8 mouse cellular contexts compared by ENCODE assay signal in the genomic region with DNA sequence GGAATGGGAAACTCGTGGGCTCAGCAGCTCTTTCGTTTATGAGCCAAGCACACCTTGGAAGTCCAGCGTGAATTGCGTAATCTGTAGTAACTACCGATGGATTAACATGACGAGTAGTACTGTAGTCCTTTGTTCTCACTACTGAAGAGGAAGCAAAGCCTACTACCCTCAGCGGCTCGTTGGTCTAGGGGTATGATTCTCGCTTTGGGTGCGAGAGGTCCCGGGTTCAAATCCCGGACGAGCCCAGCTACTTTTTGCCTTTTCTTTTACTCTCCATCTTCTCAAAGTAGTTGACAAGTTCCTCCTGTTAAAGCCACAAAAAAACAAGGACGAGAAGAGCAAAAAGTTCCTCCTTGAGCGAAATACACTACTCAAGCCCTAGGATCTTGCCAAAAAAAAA. TPM values are rescaled to one million over a fixed set of nuclear protein-coding genes. Genes with fewer than 3 reads are reported as not detected.
A peak's percentile ranks its signal among the peaks of the same experiment; 100 is the strongest.
DNase-seq lines count a peak whose midpoint lies in the region; ATAC-seq and TF ChIP-seq lines count a peak whose summit lies in the region.

No protein-coding gene starts in this region.

- peak overlapping the region; percentile 72 for H3K27ac ChIP-seq in MEL (ENCODE audit: control insufficient read depth, low read depth, low read length)
- H3K27ac ChIP-seq in forebrain, embryonic 16.5 days (ENCODE audit: low read length) = no peak overlapping the region
- H3K27ac ChIP-seq in hindbrain, embryonic 16.5 days (ENCODE audit: low read depth, low read length) = no peak overlapping the region
- no peak overlapping the region for H3K27ac ChIP-seq in macrophage

- peak; percentile 92 for DNase-seq in MEL (ENCODE audit: low read depth, low spot score)
- peak; percentile 60 for DNase-seq in c-Kit-negative CD71-positive TER-119-positive erythroid progenitor cells, embryonic 14.5 days (ENCODE audit: low read depth, low spot score)
- peak; percentile 23 to 77 for DNase-seq in left cerebral cortex, adult 8-10 months (ENCODE audit: low spot score in 2 of 2)
- peak; percentile 75 for DNase-seq in right cerebral cortex, postnatal 10 days (ENCODE audit: low spot score in 2 of 2)
- no peak for DNase-seq in adipocyte (ENCODE audit: low spot score)

- peak; percentile 39; the same call in 1 of the 2 replicates for ATAC-seq in forebrain, embryonic 16.5 days
- peak; percentile 59; the same call in 1 of the 2 replicates for ATAC-seq in hindbrain, embryonic 16.5 days

- TF ChIP-seq CTCF in MEL (IDR thresholded peaks at IDR 0.05 in 2 of 3, conservative IDR thresholded peaks at IDR 0.05 in 1 of 3; ENCODE audit: control insufficient read depth in 1 of 3, insufficient read depth in 1 of 3, low read depth in 2 of 3, low read length in 3 of 3, poor library complexity in 1 of 3, severe bottlenecking in 1 of 3) = no peak

- whole genome bisulfite sequencing in forebrain, embryonic 16.5 days = 2% methylated on average over 15 of the region's 15 CpGs
- 2% methylated on average over 15 of the region's 15 CpGs for WGBS in hindbrain, embryonic 16.5 days
- 3% methylated on average over 15 of the region's 15 CpGs for WGBS in macrophage (ENCODE audit: missing documents)

- no peak for TF ChIP-seq POLR2A in MEL (IDR thresholded peaks at IDR 0.05; ENCODE audit: control insufficient read depth in 1 of 2, insufficient read depth in 1 of 2, low read depth in 1 of 2, low read length in 2 of 2, poor library complexity in 1 of 2)

- no peak for TF ChIP-seq RAD21 in MEL (IDR thresholded peaks at IDR 0.05; ENCODE audit: low read depth, low read length)

- H3K27me3 ChIP-seq in MEL (ENCODE audit: control insufficient read depth in 1 of 2, insufficient read depth in 2 of 2, low read length in 2 of 2) = no peaks in the 10 kb centered on the region
- H3K27me3 ChIP-seq in forebrain, embryonic 16.5 days (replicated peaks; ENCODE audit: control insufficient read depth, insufficient read depth, low read length) = peaks cover 8% of the 10 kb centered on the region
- no peaks in the 10 kb centered on the region for H3K27me3 ChIP-seq in hindbrain, embryonic 16.5 days (replicated peaks; ENCODE audit: control insufficient read depth, insufficient read depth, low read length)

- H3K4me3 ChIP-seq in MEL (ENCODE audit: control insufficient read depth in 1 of 2, insufficient read depth in 1 of 2, low read depth in 2 of 2, low read length in 2 of 2) (peak overlapping the region; percentile 60 to 97), macrophage (ENCODE audit: inconsistent target) (peak overlapping the region; percentile 80)
- H3K4me3 ChIP-seq in forebrain, embryonic 16.5 days (replicated peaks; ENCODE audit: low read length) = peak overlapping the region; percentile 46
- peak overlapping the region; percentile 48 for H3K4me3 ChIP-seq in hindbrain, embryonic 16.5 days (ENCODE audit: low read length)

- peak overlapping the region; percentile 83 for H3K9ac ChIP-seq in MEL (ENCODE audit: control insufficient read depth, low read depth, low read length, poor library complexity, severe bottlenecking)
- no peak overlapping the region for H3K9ac ChIP-seq in forebrain, embryonic 16.5 days (replicated peaks; ENCODE audit: low read depth, low read length)
- no peak overlapping the region for H3K9ac ChIP-seq in hindbrain, embryonic 16.5 days (ENCODE audit: low read depth, low read length)

- no peaks in the 10 kb centered on the region for H3K9me3 ChIP-seq in MEL (replicated peaks; ENCODE audit: insufficient read depth, low read length)
- H3K9me3 ChIP-seq in forebrain, embryonic 16.5 days (ENCODE audit: control insufficient read depth, low read length) = no peaks in the 10 kb centered on the region
- H3K9me3 ChIP-seq in hindbrain, embryonic 16.5 days (ENCODE audit: control insufficient read depth, low read length) = no peaks in the 10 kb centered on the region

- peak overlapping the region; percentile 72 for H3K4me2 ChIP-seq in forebrain, embryonic 16.5 days (ENCODE audit: low read length)
- H3K4me2 ChIP-seq in hindbrain, embryonic 16.5 days (ENCODE audit: low read length) = peak overlapping the region; percentile 55

- H3K4me1 ChIP-seq in MEL (ENCODE audit: control insufficient read depth in 1 of 2, insufficient read depth in 2 of 2, low read length in 2 of 2) = peaks cover 0 to 3% of the 10 kb centered on the region in 2 experiments; a peak in 1 of 4 replicates
- H3K4me1 ChIP-seq in forebrain, embryonic 16.5 days (replicated peaks; ENCODE audit: control insufficient read depth, insufficient read depth, low read length) = peaks cover 5% of the 10 kb centered on the region; the same call in 1 of the 2 replicates
- peaks cover 3% of the 10 kb centered on the region; the same call in 1 of the 2 replicates for H3K4me1 ChIP-seq in hindbrain, embryonic 16.5 days (ENCODE audit: control insufficient read depth, insufficient read depth, low read depth, low read length)

- H3K36me3 ChIP-seq in MEL (ENCODE audit: control insufficient read depth in 1 of 2, insufficient read depth in 2 of 2, low read length in 2 of 2) = peaks cover 0 to 3% of the 10 kb centered on the region in 2 experiments; a peak in 1 of 4 replicates
- no peaks in the 10 kb centered on the region for H3K36me3 ChIP-seq in forebrain, embryonic 16.5 days (ENCODE audit: control insufficient read depth, insufficient read depth)
- no peaks in the 10 kb centered on the region for H3K36me3 ChIP-seq in hindbrain, embryonic 16.5 days (ENCODE audit: control insufficient read depth, insufficient read depth, low read length)
- no peaks in the 10 kb centered on the region for H3K36me3 ChIP-seq in macrophage (ENCODE audit: inconsistent target)

- no peak for TF ChIP-seq EP300 in MEL (IDR thresholded peaks at IDR 0.05; ENCODE audit: low read depth in 1 of 2, low read length in 2 of 2)

- H3K79me2 ChIP-seq in MEL (ENCODE audit: control insufficient read depth, insufficient read depth, low read length, poor library complexity) = no peaks in the 10 kb centered on the region; the same call in 1 of the 2 replicates
- H3K79me2 ChIP-seq in macrophage (ENCODE audit: inconsistent target) = no peaks in the 10 kb centered on the region

TF ChIP-seq in MEL, 35 proteins besides CTCF, POLR2A, EP300 and RAD21 (continues in another document):
- TF ChIP-seq HCFC1 (IDR thresholded peaks at IDR 0.05; ENCODE audit: low read depth, low read length) (no peak), POLR2AphosphoS2 (IDR thresholded peaks at IDR 0.05; ENCODE audit: low read length) (no peak), CHD2 (IDR thresholded peaks at IDR 0.05; ENCODE audit: low read length) (no peak)

RNA-seq across cellular contexts. Expression of a gene that starts 17.7 kb away (rescaled TPM):
- total RNA-seq in MEL (2012; rRNA removed) = 46.5 and 50.2 TPM in 2 replicates
- polyA plus RNA-seq in MEL (2012; ENCODE audit: insufficient read depth in 1 of 2, insufficient read length in 2 of 2, low read depth in 1 of 2, low replicate concordance in 2 of 2, missing spikeins in 1 of 2) = 10 to 100 TPM; 38.0 to 53.3 TPM
- polyA plus RNA-seq in forebrain, embryonic 16.5 days (2015; fragmentation: Nextera tagmentation; extraction: Ambion mirVana) = 46.2 and 54.9 TPM in 2 replicates
- 30.2 and 31.4 TPM in 2 replicates for polyA plus RNA-seq in hindbrain, embryonic 16.5 days (2015; fragmentation: Nextera tagmentation; extraction: Ambion mirVana)
- 10 to 100 TPM; 57.8 to 67.7 (median 60.8) TPM for total RNA-seq in left cerebral cortex, adult 8-10 months (2022)
- 100 to 1,000 TPM; 117 to 322 (median 208) TPM for total RNA-seq in macrophage (2018; cell fraction: chromatin; rRNA removed)
- 10 to 100 TPM; 29.4 to 66.9 (median 48.2) TPM for total RNA-seq in macrophage (2018; cell fraction: cytosol; rRNA removed)
- total RNA-seq in macrophage (2018; cell fraction: nucleus; rRNA removed) = 100 to 1,000 TPM in 19 of 26 experiments, 10 to 100 TPM in 7; 63.4 to 181 (median 112) TPM
- polyA plus RNA-seq in macrophage (2018) = 38.0 to 40.4 TPM (median 38.7 TPM) in 3 replicates

RNA-seq across cellular contexts. Expression of a gene that starts 38.4 kb away (rescaled TPM):
- 0.65 and 2.0 TPM in 2 replicates for total RNA-seq in MEL (2012; rRNA removed)
- polyA plus RNA-seq in MEL (2012; ENCODE audit: insufficient read depth in 1 of 2, insufficient read length in 2 of 2, low read depth in 1 of 2, low replicate concordance in 2 of 2, missing spikeins in 1 of 2) (1 to 10 TPM in 1 of 2 experiments, not detected in 1; 5.2 TPM), macrophage (2018) (not detected in 3 replicates)
- polyA plus RNA-seq in forebrain, embryonic 16.5 days (2015; fragmentation: Nextera tagmentation; extraction: Ambion mirVana) = 0.44 and 1.4 TPM in 2 replicates
- polyA plus RNA-seq in hindbrain, embryonic 16.5 days (2015; fragmentation: Nextera tagmentation; extraction: Ambion mirVana) = 1.8 and 2.2 TPM in 2 replicates
- total RNA-seq in left cerebral cortex, adult 8-10 months (2022) = under 1 TPM in 2 of 4 experiments, not detected in 2; 0.42 to 0.59 TPM
- 1 to 10 TPM in 1 of 26 experiments, not detected in 25; 1.1 TPM for total RNA-seq in macrophage (2018; cell fraction: chromatin; rRNA removed)
- total RNA-seq in macrophage (2018; cell fraction: cytosol; rRNA removed) = under 1 TPM in 1 of 26 experiments, not detected in 25; 0.11 TPM
- total RNA-seq in macrophage (2018; cell fraction: nucleus; rRNA removed) = not detected

RNA-seq across cellular contexts. Expression of a gene that starts 50.6 kb away (rescaled TPM):
- total RNA-seq in MEL (2012; rRNA removed) = 207 and 214 TPM in 2 replicates
- 100 to 1,000 TPM in 1 of 2 experiments, not detected in 1; 115 TPM for polyA plus RNA-seq in MEL (2012; ENCODE audit: insufficient read depth in 1 of 2, insufficient read length in 2 of 2, low read depth in 1 of 2, low replicate concordance in 2 of 2, missing spikeins in 1 of 2)
- 619 and 639 TPM in 2 replicates for polyA plus RNA-seq in forebrain, embryonic 16.5 days (2015; fragmentation: Nextera tagmentation; extraction: Ambion mirVana)
- 688 and 807 TPM in 2 replicates for polyA plus RNA-seq in hindbrain, embryonic 16.5 days (2015; fragmentation: Nextera tagmentation; extraction: Ambion mirVana)
- total RNA-seq in left cerebral cortex, adult 8-10 months (2022) = 100 to 1,000 TPM; 289 to 306 (median 295) TPM
- 10 to 100 TPM in 1 of 26 experiments, 1 to 10 TPM in 23, not detected in 2; 1.6 to 24.6 (median 4.6) TPM for total RNA-seq in macrophage (2018; cell fraction: chromatin; rRNA removed)
- 100 to 1,000 TPM; 112 to 172 (median 144) TPM for total RNA-seq in macrophage (2018; cell fraction: cytosol; rRNA removed)
- total RNA-seq in macrophage (2018; cell fraction: nucleus; rRNA removed) = 10 to 100 TPM in 20 of 26 experiments, 1 to 10 TPM in 6; 4.5 to 32.2 (median 15.8) TPM
- 52.1 to 187 TPM (median 175 TPM) in 3 replicates for polyA plus RNA-seq in macrophage (2018)

RNA-seq across cellular contexts. Expression of a gene that starts 56.8 kb away (rescaled TPM):
- total RNA-seq in MEL (2012; rRNA removed) = 36.6 and 43.4 TPM in 2 replicates
- polyA plus RNA-seq in MEL (2012; ENCODE audit: insufficient read depth in 1 of 2, insufficient read length in 2 of 2, low read depth in 1 of 2, low replicate concordance in 2 of 2, missing spikeins in 1 of 2) (100 to 1,000 TPM in 1 of 2 experiments, 10 to 100 TPM in 1; 61.6 to 558 TPM), macrophage (2018) (23.7 to 44.8 TPM (median 39.3 TPM) in 3 replicates)
- 49.9 and 56.5 TPM in 2 replicates for polyA plus RNA-seq in forebrain, embryonic 16.5 days (2015; fragmentation: Nextera tagmentation; extraction: Ambion mirVana)
- polyA plus RNA-seq in hindbrain, embryonic 16.5 days (2015; fragmentation: Nextera tagmentation; extraction: Ambion mirVana) = 32.6 and 34.5 TPM in 2 replicates
- total RNA-seq in left cerebral cortex, adult 8-10 months (2022) = 10 to 100 TPM; 40.1 to 54.8 (median 43.8) TPM
- 100 to 1,000 TPM; 114 to 283 (median 163) TPM for total RNA-seq in macrophage (2018; cell fraction: chromatin; rRNA removed)
- 10 to 100 TPM; 27.9 to 46.3 (median 34.9) TPM for total RNA-seq in macrophage (2018; cell fraction: cytosol; rRNA removed)
- 100 to 1,000 TPM in 10 of 26 experiments, 10 to 100 TPM in 16; 60.5 to 158 (median 90.6) TPM for total RNA-seq in macrophage (2018; cell fraction: nucleus; rRNA removed)
